Comparison of ENCODE assay signal across 12 mouse cellular contexts in genomic region chr6:67014679-67015075, GRCm38 (mm10). TPM values are rescaled to one million over a fixed set of nuclear protein-coding genes. Genes with fewer than 3 reads are reported as not detected.
DNase-seq lines count a peak whose midpoint lies in the region; ATAC-seq and TF ChIP-seq lines count a peak whose summit lies in the region.
"Had no signal": no experiment of that assay in that cellular context is flagged by ENCODE, and none has a peak within 500 bp of the region (broad histone marks: within the 10 kb centered on the region; RNA-seq: fewer than 3 reads in every experiment).

No protein-coding gene starts in this region.

- no peak overlapping the region for H3K27ac ChIP-seq in intestine, embryonic 16.5 days (ENCODE audit: low read length)
- H3K27ac ChIP-seq in liver, embryonic 14.5 days: peak overlapping the region; percentile 1
- H3K27ac ChIP-seq in forebrain, embryonic 13.5 days: no peak overlapping the region
- H3K27ac ChIP-seq: embryonic facial prominence, embryonic 15.5 days; limb, embryonic 15.5 days had no signal

- DNase-seq in gastrocnemius, adult 18-20 months (ENCODE audit: low spot score): peak; percentile 20
- no peak for DNase-seq in gastrocnemius, postnatal 36 days
- DNase-seq in 416B (ENCODE audit: low read depth): peak; percentile 75
- DNase-seq in liver, embryonic 14.5 days (ENCODE audit: low read depth in 3 of 3, low spot score in 3 of 3): no peak
- DNase-seq in left cerebral cortex, postnatal 36 days (ENCODE audit: low spot score in 2 of 2): no peak
- no peak for DNase-seq in layer of hippocampus, adult 11-12 months (ENCODE audit: low spot score)
- DNase-seq: cerebellum, adult 11-12 months; heart, postnatal 36 days had no signal

- peak; percentile 33 for ATAC-seq in intestine, embryonic 16.5 days
- peak; percentile 51 for ATAC-seq in liver, embryonic 14.5 days (ENCODE audit: insufficient read depth)
- ATAC-seq in forebrain, embryonic 13.5 days: no peak

- H3K9me3 ChIP-seq in intestine, embryonic 16.5 days (ENCODE audit: control insufficient read depth, low read length): no peaks in the 10 kb centered on the region
- H3K9me3 ChIP-seq in liver, embryonic 14.5 days (ENCODE audit: control insufficient read depth, low read length): no peaks in the 10 kb centered on the region
- no peaks in the 10 kb centered on the region for H3K9me3 ChIP-seq in forebrain, embryonic 13.5 days (replicated peaks)
- H3K9me3 ChIP-seq: embryonic facial prominence, embryonic 15.5 days; limb, embryonic 15.5 days had no signal

- TF ChIP-seq EP300 in liver, embryonic 14.5 days (IDR thresholded peaks at IDR 0.05; ENCODE audit: low read depth): no peak

- peaks cover 28% of the 10 kb centered on the region for H3K4me1 ChIP-seq in intestine, embryonic 16.5 days (ENCODE audit: control insufficient read depth, insufficient read depth, low read length)
- peaks cover 35 to 38% of the 10 kb centered on the region in 2 experiments for H3K4me1 ChIP-seq in liver, embryonic 14.5 days (replicated peaks; ENCODE audit: control insufficient read depth in 2 of 2, insufficient read depth in 2 of 2, low read length in 1 of 2)
- H3K4me1 ChIP-seq in forebrain, embryonic 13.5 days: peaks cover 13% of the 10 kb centered on the region

- intact Hi-C loops in gastrocnemius, postnatal 36 days (cut with DNase I): no loop called here
- intact Hi-C loops in left cerebral cortex, postnatal 36 days (cut with DNase I): no loop called here

- no peaks in the 10 kb centered on the region for H3K27me3 ChIP-seq in intestine, embryonic 16.5 days (replicated peaks; ENCODE audit: control insufficient read depth, insufficient read depth, low read length)
- no peaks in the 10 kb centered on the region for H3K27me3 ChIP-seq in liver, embryonic 14.5 days (ENCODE audit: control insufficient read depth, insufficient read depth, low read length)
- H3K27me3 ChIP-seq in forebrain, embryonic 13.5 days: no peaks in the 10 kb centered on the region
- H3K27me3 ChIP-seq: embryonic facial prominence, embryonic 15.5 days; limb, embryonic 15.5 days had no signal

- WGBS in intestine, embryonic 16.5 days: 93% methylated on average over 1 of the region's 1 CpGs
- WGBS in liver, embryonic 14.5 days (ENCODE audit: insufficient replicate concordance): 96% methylated on average over 1 of the region's 1 CpGs
- 94% methylated on average over 1 of the region's 1 CpGs for WGBS in forebrain, embryonic 13.5 days

- TF ChIP-seq CTCF in liver, embryonic 14.5 days (IDR thresholded peaks at IDR 0.05; ENCODE audit: low read depth): no peak

- H3K36me3 ChIP-seq in intestine, embryonic 16.5 days (ENCODE audit: control insufficient read depth, insufficient read depth, low read length): peaks cover 3% of the 10 kb centered on the region; the same call in 1 of the 2 replicates
- no peaks in the 10 kb centered on the region; the same call in 1 of the 2 replicates for H3K36me3 ChIP-seq in liver, embryonic 14.5 days (replicated peaks; ENCODE audit: control insufficient read depth, insufficient read depth, low read depth)
- H3K36me3 ChIP-seq in forebrain, embryonic 13.5 days (ENCODE audit: poor library complexity, severe bottlenecking): no peaks in the 10 kb centered on the region
- H3K36me3 ChIP-seq: limb, embryonic 15.5 days had no signal

- no peak overlapping the region for H3K4me3 ChIP-seq in intestine, embryonic 16.5 days (ENCODE audit: low read length)
- H3K4me3 ChIP-seq in liver, embryonic 14.5 days (ENCODE audit: insufficient read depth in 1 of 2, low read depth in 2 of 2, low read length in 2 of 2): no peak overlapping the region
- H3K4me3 ChIP-seq in forebrain, embryonic 13.5 days: no peak overlapping the region
- H3K4me3 ChIP-seq: embryonic facial prominence, embryonic 15.5 days; limb, embryonic 15.5 days had no signal

- no peak overlapping the region for H3K9ac ChIP-seq in intestine, embryonic 16.5 days (ENCODE audit: low read depth, low read length)
- H3K9ac ChIP-seq in liver, embryonic 14.5 days (replicated peaks): no peak overlapping the region; the same call in 1 of the 2 replicates
- no peak overlapping the region for H3K9ac ChIP-seq in forebrain, embryonic 13.5 days
- H3K9ac ChIP-seq: embryonic facial prominence, embryonic 15.5 days; limb, embryonic 15.5 days had no signal

- H3K4me2 ChIP-seq in intestine, embryonic 16.5 days (ENCODE audit: low read depth, low read length): no peak overlapping the region
- H3K4me2 ChIP-seq in liver, embryonic 14.5 days (ENCODE audit: low read depth): peak overlapping the region; percentile 56
- no peak overlapping the region for H3K4me2 ChIP-seq in forebrain, embryonic 13.5 days
- H3K4me2 ChIP-seq: embryonic facial prominence, embryonic 15.5 days; limb, embryonic 15.5 days had no signal

RNA-seq across cellular contexts. Expression of gene Gadd45a, which starts 22.6 kb away (rescaled TPM):
- total RNA-seq in gastrocnemius, adult 18-20 months (2021): 10 to 100 TPM; 25.4 to 43.2 TPM
- total RNA-seq in gastrocnemius, postnatal 36 days (2021): 10 to 100 TPM; 39.6 to 48.7 TPM
- polyA plus RNA-seq in intestine, embryonic 16.5 days (2015; fragmentation: Nextera tagmentation; extraction: Ambion mirVana): 27.4 and 30.2 TPM in 2 replicates
- polyA plus RNA-seq in liver, embryonic 14.5 days (2012; rRNA removed): 70.1 and 90.4 TPM in 2 replicates
- 49.8 and 56.8 TPM in 2 replicates for polyA plus RNA-seq in liver, embryonic 14.5 days (2014; fragmentation: Nextera tagmentation; extraction: Ambion mirVana)
- polyA plus RNA-seq in forebrain, embryonic 13.5 days (2015; fragmentation: Nextera tagmentation; extraction: Ambion mirVana): 13.9 and 16.9 TPM in 2 replicates
- total RNA-seq in left cerebral cortex, postnatal 36 days (2021): 10 to 100 TPM in 1 of 2 experiments, 1 to 10 TPM in 1; 7.2 to 10.5 TPM

Comparison
In these comparisons a context has a peak if more than half of its experiments do, and no peak if none do; other contexts are left out.
1. DNase-seq: peak in gastrocnemius, adult 18-20 months (single experiment) and 416B (single experiment); none in gastrocnemius, postnatal 36 days (0 of 2), liver, embryonic 14.5 days (0 of 3), left cerebral cortex, postnatal 36 days (0 of 2) and layer of hippocampus, adult 11-12 months (single experiment).